Mouse (Mus musculus) olfactory bulb, adult 2 months (tissue): ENCODE data around the gene Dmp1. TPM values are rescaled to one million over a fixed set of nuclear protein-coding genes. Genes with fewer than 3 reads are reported as not detected.

Source experiments
- H3K27ac ChIP-seq: fragments of 200-500 bp; 2 replicates; pipeline ENCODE4 v1.5.1; 2012; ENCODE audit warnings: low read depth, low read length; ENCODE audit not compliant: insufficient read depth
- H3K4me1 ChIP-seq: fragments of 200-500 bp; 2 replicates; pipeline ENCODE4 v1.6.1; 2012; ENCODE audit warnings: low read length; ENCODE audit not compliant: control insufficient read depth, insufficient read depth
- H3K4me3 ChIP-seq: fragments of 200-500 bp; 2 replicates; pipeline ENCODE4 v1.5.1; 2012; ENCODE audit warnings: mild to moderate bottlenecking, low read depth, low read length, moderate library complexity; ENCODE audit not compliant: insufficient read depth
- CTCF ChIP-seq: fragments of 200-500 bp; IDR thresholded peaks from 2 replicates; pipeline ENCODE4 v1.5.1; 2012; ENCODE audit warnings: low read depth, mild to moderate bottlenecking, low read length, moderate library complexity; ENCODE audit not compliant: insufficient read depth
- POLR2A ChIP-seq: fragments of 200-500 bp; IDR thresholded peaks from 2 replicates; pipeline ENCODE4 v1.6.1; 2012; ENCODE audit warnings: mild to moderate bottlenecking, low read depth, low read length, moderate library complexity; ENCODE audit not compliant: insufficient read depth
- WGBS: fragments of 180-500 bp; shearing (Covaris S2); methylation state at CpG from one replicate; pipeline ENCODE4 v1.1.7; 2018; 5-methylcytosine and 5-hydroxymethylcytosine counted together
- polyA plus RNA-seq: library from polyadenylated mRNA; stranded (reverse); fragments of >200 nt; gene quantifications from 2 replicates; pipeline ENCODE4 v1.2.4, GENCODE M21; 2012; ENCODE audit warnings: low replicate concordance; ENCODE audit not compliant: missing spikeins, insufficient read depth, insufficient read length

Gene Dmp1
- not detected in 2 replicates for polyA plus RNA-seq

DNA sequence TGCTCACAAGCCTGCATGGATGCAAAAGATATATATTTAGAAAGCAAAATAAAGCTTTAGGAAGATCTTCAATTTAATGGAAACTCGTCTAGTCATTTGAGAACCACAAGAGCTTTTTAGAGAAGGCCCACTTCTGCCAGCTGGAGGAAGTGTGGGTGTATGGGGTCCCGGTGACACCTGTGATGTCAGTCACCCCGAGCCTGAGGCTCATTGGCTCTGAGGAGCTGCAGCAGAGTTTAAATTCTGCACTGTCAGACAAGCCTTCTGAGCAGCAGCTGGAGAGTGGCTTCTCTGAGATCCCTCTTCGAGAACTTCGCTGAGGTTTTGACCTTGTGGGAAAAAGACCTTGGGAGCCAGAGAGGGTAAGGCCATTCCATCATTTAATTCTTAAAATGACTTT lies at the start of gene Dmp1:
Gene Dmp1, plus strand, starts transcription at position 263 of the 400 bp plus-strand sequence.
- H3K4me1 ChIP-seq: peaks cover 3% of the 10 kb centered on the region
- WGBS: 49% methylated on average over 5 of the region's 5 CpGs
- TF ChIP-seq POLR2A (no peak), CTCF (no peak)
- H3K27ac ChIP-seq: no peak within 1 kb of the TSS
- no peak within 1 kb of the TSS for H3K4me3 ChIP-seq

DNA sequence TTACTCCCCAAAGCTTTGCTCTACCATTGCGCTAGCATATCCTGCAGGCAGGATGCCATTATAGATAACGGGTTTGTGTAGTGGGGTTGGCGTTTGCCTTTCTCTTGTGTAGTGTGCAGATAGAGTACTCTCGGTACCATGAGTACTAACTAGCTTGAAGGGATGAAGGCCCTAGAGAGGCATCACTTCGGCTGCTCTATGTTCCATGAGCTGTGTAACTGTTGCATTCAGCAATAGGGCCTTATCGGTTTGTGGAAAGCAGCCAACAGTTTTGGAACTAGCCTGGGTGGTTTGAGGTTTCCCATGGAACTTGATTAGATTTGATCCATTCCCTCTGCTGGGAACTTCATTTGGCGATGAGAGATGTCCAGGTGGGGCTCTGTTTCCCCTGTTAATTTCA lies 44.7 kb upstream of the Dmp1 start:
- 80% methylated on average over 7 of the region's 7 CpGs for WGBS
- Histone ChIP-seq H3K4me1 (no peaks in the 10 kb centered on the region), H3K27ac (peak overlapping the region; percentile 54; the same call in 1 of the 2 replicates), H3K4me3 (no peak overlapping the region)
- no peak for TF ChIP-seq POLR2A
- TF ChIP-seq CTCF: no peak

DNA sequence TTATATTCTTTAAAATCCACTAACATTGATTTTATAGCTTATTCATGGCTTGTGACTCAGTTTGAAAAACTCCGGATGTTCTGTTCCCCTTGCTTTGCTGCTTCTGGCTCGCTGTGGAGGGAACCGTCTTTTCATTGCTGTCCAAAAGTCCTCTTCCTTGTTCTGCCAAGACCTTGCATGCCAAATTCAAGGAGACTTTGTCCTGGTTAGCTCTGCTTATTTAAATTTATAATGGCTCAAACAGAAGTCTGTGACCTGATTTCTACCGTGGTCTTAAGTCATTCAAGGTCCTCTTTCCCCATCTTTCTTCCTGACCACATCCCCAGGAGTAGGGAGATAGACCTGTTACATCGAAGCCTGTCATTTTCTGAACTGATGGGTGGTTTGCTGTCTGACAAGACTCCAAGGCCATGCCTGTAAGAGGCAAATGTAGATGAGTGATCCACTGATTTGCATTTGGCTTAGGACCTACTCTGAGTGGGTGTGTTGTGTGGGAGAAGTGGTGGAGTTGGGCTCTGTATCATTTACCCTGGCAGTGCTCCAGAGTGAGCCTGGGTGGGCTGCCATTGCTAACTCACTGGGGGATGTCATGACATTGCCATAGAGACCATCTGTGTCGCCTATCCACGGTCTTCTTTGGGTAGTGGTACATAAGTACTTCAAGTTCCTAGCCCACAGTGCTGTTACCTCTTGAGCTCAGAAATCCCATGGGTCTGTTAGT lies 43.9 kb upstream of the Dmp1 start:
- no peak overlapping the region for H3K4me3 ChIP-seq
- TF ChIP-seq CTCF: no peak
- TF ChIP-seq POLR2A: no peak
- no peak overlapping the region for H3K27ac ChIP-seq
- 48% methylated on average over 7 of the region's 7 CpGs for WGBS
- no peaks in the 10 kb centered on the region for H3K4me1 ChIP-seq

DNA sequence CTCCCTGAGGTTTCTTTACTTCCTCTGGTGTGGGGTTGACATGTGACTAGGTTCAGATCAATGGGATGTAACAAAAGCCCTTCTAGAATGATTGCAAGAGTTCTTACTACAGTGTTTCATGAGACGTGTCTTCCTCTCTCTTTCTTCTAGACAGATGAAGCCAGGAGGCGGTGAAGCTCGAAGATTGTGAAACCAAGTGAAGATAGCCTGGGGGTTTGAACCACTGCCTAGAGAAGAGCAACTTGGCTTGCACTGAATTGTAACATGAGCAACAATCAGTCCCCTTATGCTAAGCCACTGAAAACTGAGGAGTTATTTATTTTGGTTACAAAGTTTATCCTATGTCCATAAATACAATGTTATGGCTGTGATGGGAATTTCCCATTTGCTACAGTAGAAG lies 41.8 kb upstream of the Dmp1 start:
- H3K27ac ChIP-seq: no peak overlapping the region
- TF ChIP-seq POLR2A (no peak), CTCF (no peak)
- no peaks in the 10 kb centered on the region for H3K4me1 ChIP-seq
- no peak overlapping the region for H3K4me3 ChIP-seq
- WGBS: 86% methylated on average over 3 of the region's 3 CpGs

DNA sequence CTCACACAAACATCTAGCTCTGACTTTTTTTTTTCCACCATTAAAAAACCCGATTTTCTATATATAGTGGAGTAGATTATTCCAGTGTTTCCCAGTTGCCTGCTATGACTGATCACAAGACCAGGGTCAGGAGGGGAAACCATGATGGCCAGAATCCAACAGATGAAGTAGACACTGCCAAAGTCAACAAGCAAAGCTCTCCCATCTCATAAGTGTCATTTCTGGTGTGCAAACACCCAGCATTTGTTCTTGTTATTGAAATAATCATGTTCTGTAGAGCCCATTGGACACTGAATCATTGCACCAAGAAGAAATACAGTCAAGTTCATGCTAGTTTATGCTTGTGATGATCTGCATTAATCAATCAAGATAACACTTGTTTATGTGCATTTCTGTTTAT lies 41.0 kb upstream of the Dmp1 start:
- Histone ChIP-seq H3K4me3 (no peak overlapping the region), H3K4me1 (no peaks in the 10 kb centered on the region), H3K27ac (no peak overlapping the region)
- TF ChIP-seq POLR2A (no peak), CTCF (no peak)
- 80% methylated on average over 1 of the region's 1 CpGs for WGBS

DNA sequence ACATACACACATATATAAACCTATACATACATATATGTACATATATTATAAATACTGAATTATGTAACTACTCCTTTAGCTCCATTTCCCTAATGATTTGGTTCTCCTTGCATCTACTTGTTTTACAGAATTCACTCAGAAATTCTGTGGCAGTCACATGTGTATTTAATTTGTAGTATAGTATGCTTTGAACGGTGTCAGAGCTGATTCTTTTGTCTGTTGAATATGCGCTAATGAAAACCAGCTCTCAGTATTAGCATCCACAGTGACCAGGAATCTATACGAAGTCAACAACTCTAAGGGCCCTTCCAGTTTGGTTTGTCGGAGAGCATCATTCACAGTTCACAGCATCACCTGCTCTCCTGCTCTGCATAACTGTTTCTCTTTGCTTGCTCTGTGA lies 38.9 kb upstream of the Dmp1 start:
- H3K27ac ChIP-seq: no peak overlapping the region
- H3K4me1 ChIP-seq: no peaks in the 10 kb centered on the region
- WGBS: 87% methylated on average over 4 of the region's 4 CpGs
- no peak for TF ChIP-seq POLR2A
- TF ChIP-seq CTCF: no peak
- no peak overlapping the region for H3K4me3 ChIP-seq

DNA sequence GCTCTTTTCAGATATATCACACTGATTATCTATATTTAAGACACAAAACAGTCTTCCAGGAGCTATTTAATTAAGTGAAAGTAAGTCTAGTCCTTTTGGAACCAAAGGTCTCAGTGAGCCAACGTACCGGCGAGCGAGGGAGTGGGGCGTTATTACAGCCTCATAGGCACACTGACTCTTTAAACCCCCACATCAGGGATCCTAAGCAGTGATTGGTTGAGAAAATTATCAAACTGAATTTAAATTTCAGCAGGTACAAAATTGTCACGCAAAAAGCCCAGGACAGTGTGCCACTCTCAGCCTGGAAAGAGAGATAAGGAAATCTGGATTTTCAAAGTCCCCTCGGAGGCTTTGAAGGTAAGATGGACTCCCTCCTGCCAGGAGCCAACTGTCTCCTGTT lies 32.0 kb upstream of the Dmp1 start, which contains the start of gene Dspp:
Gene Dspp, plus strand, starts transcription at position 301 of the 400 bp plus-strand sequence.
- WGBS: 73% methylated on average over 7 of the region's 7 CpGs
- TF ChIP-seq CTCF (no peak), POLR2A (no peak)

DNA sequence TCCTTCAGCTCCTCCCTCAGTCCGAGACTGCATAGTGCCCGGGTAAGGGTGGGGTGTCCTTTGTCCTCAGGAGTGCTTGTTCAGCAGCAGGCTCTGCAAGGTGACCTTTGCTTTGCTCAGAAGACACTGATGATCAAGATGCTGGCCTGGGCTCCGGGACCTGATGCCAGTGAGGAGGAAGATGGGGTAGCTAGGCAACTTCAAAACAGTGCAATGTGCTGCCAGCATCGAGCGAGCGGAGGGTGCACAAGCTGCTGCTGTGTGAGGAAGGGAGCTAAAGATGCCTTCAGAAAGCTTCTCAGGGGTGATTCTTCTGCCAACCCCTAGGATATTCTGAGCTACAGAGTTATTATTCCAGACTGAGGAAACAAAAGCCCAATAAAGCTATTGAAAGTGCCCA lies 29.3 kb upstream of the Dmp1 start:
- 55% methylated on average over 6 of the region's 6 CpGs for WGBS
- Histone ChIP-seq H3K27ac (no peak overlapping the region), H3K4me3 (no peak overlapping the region), H3K4me1 (peaks cover 3% of the 10 kb centered on the region; the same call in 1 of the 2 replicates)
- TF ChIP-seq CTCF: no peak
- no peak for TF ChIP-seq POLR2A

More for the DNA sequence above, 32.0 kb upstream of the Dmp1 start, which contains the start of gene Dspp:
- Histone ChIP-seq H3K4me3 (no peak within 1 kb of the TSS), H3K4me1 (peaks cover 3% of the 10 kb centered on the region; the same call in 1 of the 2 replicates), H3K27ac (no peak within 1 kb of the TSS)

DNA sequence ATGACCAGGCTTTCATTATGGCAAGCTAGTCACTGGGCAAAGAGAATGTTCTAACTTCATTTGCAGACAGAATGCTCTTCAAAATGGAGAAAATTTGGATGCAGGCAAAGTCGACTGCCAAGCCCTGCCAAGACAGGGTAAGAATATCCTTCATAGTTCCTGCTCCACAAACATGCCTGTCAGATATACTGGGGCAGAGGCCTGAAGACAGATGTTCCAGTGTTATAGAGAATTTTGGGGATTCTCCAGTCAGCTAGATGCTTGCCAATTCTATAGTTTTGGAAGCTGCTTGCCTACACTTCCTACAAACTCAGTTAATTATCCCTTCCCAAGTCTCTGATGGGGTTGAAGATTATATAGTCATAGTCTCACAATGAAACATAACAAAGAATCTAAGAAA lies 18.7 kb upstream of the Dmp1 start:
- TF ChIP-seq CTCF: no peak
- TF ChIP-seq POLR2A: no peak
- 68% methylated on average over 1 of the region's 1 CpGs for whole genome bisulfite sequencing
- H3K4me1 ChIP-seq: no peaks in the 10 kb centered on the region
- H3K27ac ChIP-seq: no peak overlapping the region
- no peak overlapping the region for H3K4me3 ChIP-seq
